Mouse (Mus musculus) limb, embryonic 14.5 days (tissue): Measurements from ENCODE around the gene Pdss2. TPM values are rescaled to one million over a fixed set of nuclear protein-coding genes. Genes with fewer than 3 reads are reported as not detected.
"Not testable (repeated sequence)": the region's sequence is repeated elsewhere in the genome, so short reads cannot be mapped to it uniquely, and the experiment has no call there.

Experiments used
- ATAC-seq: fragments of 200-750 bp; cut with Nextera tagmentation; 2 replicates; pipeline ENCODE4 v1.8.0; 2017; ENCODE audit warnings: low read depth, moderate number of reproducible peaks, moderate TSS enrichment; ENCODE audit not compliant: low FRiP score
- DNase-seq: peaks from one replicate; pipeline ENCODE4 v3.0.0-alpha.2; 2015; ENCODE audit warnings: low spot score
- H3K27ac ChIP-seq: fragments of 300-500 bp; sonication (generic); replicated peaks from 2 replicates; pipeline ENCODE4 v1.5.1; 2014; ENCODE audit warnings: low read depth, mild to moderate bottlenecking, low read length, moderate library complexity, mixed read lengths
- H3K27me3 ChIP-seq: fragments of 300-500 bp; sonication (generic); 2 replicates; pipeline ENCODE4 v1.6.1; 2014; ENCODE audit warnings: low read length, mixed read lengths; ENCODE audit not compliant: control insufficient read depth, insufficient read depth
- H3K36me3 ChIP-seq: fragments of 300-500 bp; sonication (generic); 2 replicates; pipeline ENCODE4 v1.6.1; 2014; ENCODE audit warnings: mild to moderate bottlenecking, low read length, moderate library complexity, mixed read lengths; ENCODE audit not compliant: control insufficient read depth, insufficient read depth
- H3K4me1 ChIP-seq: fragments of 300-500 bp; sonication (generic); 2 replicates; pipeline ENCODE4 v1.6.1; 2014; ENCODE audit warnings: antibody characterized with exemption, low read length, mixed read lengths; ENCODE audit not compliant: control insufficient read depth, insufficient read depth
- H3K4me2 ChIP-seq: fragments of 300-500 bp; sonication (generic); replicated peaks from 2 replicates; pipeline ENCODE4 v1.6.1; 2014; ENCODE audit warnings: low read depth, mild to moderate bottlenecking, low read length, moderate library complexity; ENCODE audit not compliant: severe bottlenecking
- H3K4me3 ChIP-seq: fragments of 300-500 bp; sonication (generic); replicated peaks from 2 replicates; pipeline ENCODE4 v1.5.1; 2014; ENCODE audit warnings: low read length
- H3K9ac ChIP-seq: fragments of 300-500 bp; sonication (generic); 2 replicates; pipeline ENCODE4 v1.6.1; 2014; ENCODE audit warnings: mild to moderate bottlenecking, low read depth, low read length, moderate library complexity; ENCODE audit not compliant: severe bottlenecking
- H3K9me3 ChIP-seq: fragments of 300-500 bp; sonication (generic); 2 replicates; pipeline ENCODE4 v1.6.1; 2016; ENCODE audit warnings: low read length; ENCODE audit not compliant: control insufficient read depth
- POLR2A ChIP-seq: fragments of 200-500 bp; IDR thresholded peaks from 2 replicates; pipeline ENCODE4 v1.8.0; 2012; ENCODE audit warnings: inconsistent platforms, mild to moderate bottlenecking, moderate library complexity, borderline replicate concordance; ENCODE audit not compliant: insufficient read depth, insufficient read length; ENCODE audit errors: extremely low read depth
- WGBS: fragments of 180-500 bp; shearing (Covaris S2); extraction: QIAGEN DNeasy Blood & Tissue Kit; methylation state at CpG from one replicate; pipeline ENCODE4 v1.1.7; 2014; 5-methylcytosine and 5-hydroxymethylcytosine counted together
- polyA plus RNA-seq, 2 experiments: library from polyadenylated mRNA; depleted of rRNA in 1 of 2; stranded (reverse) in 1 of 2; unstranded in 1 of 2; fragments of >200 nt; fragmentation: Nextera tagmentation in 1 of 2; extraction: Ambion mirVana in 1 of 2; gene quantifications; 2 replicates each; pipeline versions ENCODE4 v1.2.1 to v1.2.3; 2012 to 2014

Pdss2 gene
- polyA plus RNA-seq, 2 experiments: 8.8 to 10.1 TPM

DNA sequence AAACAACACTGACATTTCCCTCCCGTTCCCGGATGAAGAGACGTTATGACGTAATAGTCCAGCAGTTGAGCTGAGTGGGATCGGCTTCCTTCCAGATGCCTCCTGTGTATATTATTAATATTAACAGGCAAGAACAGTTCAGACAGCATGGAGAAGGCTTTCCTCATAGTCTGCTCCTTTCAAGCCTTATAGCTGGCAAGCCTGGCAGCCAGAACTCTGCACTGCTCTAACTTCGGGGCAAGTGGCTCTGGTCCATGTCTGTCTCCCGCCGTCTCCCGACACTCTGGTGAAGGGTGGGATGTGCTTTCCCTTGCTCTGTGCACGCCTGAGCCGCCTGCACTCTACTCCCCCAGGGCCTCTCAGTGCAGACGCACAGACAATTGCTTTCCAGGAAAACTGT is 185.6 kb downstream of the Pdss2 start:
- Histone ChIP-seq H3K36me3 (no peaks in the 10 kb centered on the region), H3K27ac (no peak overlapping the region), H3K27me3 (no peaks in the 10 kb centered on the region), H3K4me1 (0 out of 2 replicates have a peak, but pooled peaks cover 3% of the 10 kb centered on the region), H3K4me3 (no peak overlapping the region), H3K9me3 (no peaks in the 10 kb centered on the region), H3K9ac (no peak overlapping the region), H3K4me2 (no peak overlapping the region)
- no peak for TF ChIP-seq POLR2A
- DNase-seq (no peak), ATAC-seq (no peak)
- 68% methylated on average over 12 of the region's 12 CpGs for WGBS

DNA sequence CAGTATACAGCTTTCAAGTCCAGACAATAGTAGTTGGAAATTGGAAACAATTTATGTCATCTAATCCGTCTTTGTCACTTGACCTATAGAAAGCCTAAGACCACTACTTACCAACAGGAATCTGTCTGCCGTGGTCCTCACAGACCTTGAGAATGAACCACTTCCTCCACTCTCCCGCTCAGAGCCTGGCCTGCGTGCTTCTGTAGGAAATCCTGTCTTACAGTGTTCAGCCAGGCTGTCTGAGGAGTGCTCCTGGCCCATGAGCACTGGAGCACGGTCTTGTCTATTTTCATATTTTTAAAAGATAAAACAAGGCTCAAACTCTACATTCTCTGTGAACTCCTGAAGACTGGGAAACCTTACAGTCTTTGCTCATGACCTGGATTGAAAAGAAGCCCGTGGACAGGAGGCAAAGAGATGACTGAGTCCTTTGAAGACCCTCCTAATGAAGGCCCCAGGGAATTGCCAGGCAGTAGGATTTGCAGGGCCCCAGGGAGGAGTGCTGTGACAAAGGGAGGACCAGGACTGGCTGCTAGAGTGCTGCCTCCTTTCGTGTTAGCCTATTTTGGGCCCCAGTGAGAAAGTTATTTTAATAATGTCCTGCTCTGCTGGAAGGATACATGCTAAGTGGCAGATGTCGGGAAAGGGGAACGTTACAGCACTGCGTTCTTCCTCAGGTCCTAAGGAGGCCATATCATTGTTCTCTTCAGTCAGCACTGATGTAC is 188.4 kb downstream of the Pdss2 start:
- Histone ChIP-seq H3K4me1 (0 out of 2 replicates have a peak, but pooled peaks cover 3% of the 10 kb centered on the region), H3K27ac (no peak overlapping the region), H3K4me2 (no peak overlapping the region), H3K36me3 (no peaks in the 10 kb centered on the region), H3K9ac (no peak overlapping the region), H3K9me3 (no peaks in the 10 kb centered on the region), H3K27me3 (no peaks in the 10 kb centered on the region), H3K4me3 (no peak overlapping the region)
- 70% methylated on average over 10 of the region's 10 CpGs for WGBS
- no peak for ATAC-seq
- no peak for TF ChIP-seq POLR2A
- no peak for DNase-seq

DNA sequence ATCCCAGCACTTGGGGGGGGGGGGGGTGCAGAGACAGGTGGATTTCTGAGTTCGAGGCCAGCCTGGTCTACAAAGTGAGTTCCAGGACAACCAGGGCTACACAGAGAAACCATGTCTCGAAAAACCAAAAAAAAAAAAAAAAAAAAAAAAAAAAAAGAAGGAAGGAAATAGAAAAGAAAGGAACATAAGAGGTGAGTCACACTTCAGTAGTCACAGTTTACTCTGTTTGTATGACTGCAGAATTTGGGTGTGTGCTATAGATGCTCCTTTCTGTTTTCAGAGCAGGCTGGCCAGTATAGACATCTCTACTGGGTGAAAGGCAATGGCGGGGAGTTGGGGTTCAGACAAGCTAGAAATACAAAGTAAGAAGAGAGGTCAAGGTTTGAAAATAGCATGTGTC is 189.9 kb downstream of the Pdss2 start:
- H3K9me3 ChIP-seq, H3K4me2 ChIP-seq, H3K9ac ChIP-seq, H3K4me3 ChIP-seq, ATAC-seq, DNase-seq, H3K27me3 ChIP-seq, H3K4me1 ChIP-seq, H3K27ac ChIP-seq, H3K36me3 ChIP-seq: not testable (repeated sequence)
- 96% methylated on average over 3 of the region's 3 CpGs for WGBS

DNA sequence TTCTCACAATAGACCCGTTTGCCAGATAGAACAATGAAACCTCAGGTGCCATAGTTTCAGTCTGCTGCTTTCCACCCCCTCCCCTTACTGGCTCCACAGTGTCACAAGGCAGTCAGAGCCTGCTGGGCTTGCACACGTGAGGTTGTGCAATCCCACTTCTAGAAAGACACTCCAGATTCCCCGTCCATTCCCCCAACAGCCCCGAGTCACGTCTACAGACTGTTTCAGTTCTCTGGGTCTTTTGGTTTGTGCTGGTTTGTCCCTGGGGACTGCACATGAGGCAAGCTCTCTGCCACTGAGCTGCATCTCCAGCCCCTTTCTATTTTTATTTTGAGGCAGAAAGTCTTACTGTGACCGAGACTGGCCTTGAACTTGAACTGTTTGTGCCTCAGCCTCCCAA is 196.1 kb downstream of the Pdss2 start:
- no peaks in the 10 kb centered on the region for H3K4me1 ChIP-seq
- no peaks in the 10 kb centered on the region for H3K36me3 ChIP-seq
- no peak for TF ChIP-seq POLR2A
- H3K27ac ChIP-seq: no peak overlapping the region
- no peak overlapping the region for H3K4me2 ChIP-seq
- H3K9ac ChIP-seq: no peak overlapping the region
- no peak for DNase-seq
- whole genome bisulfite sequencing: 89% methylated on average over 6 of the region's 6 CpGs
- no peak overlapping the region for H3K4me3 ChIP-seq
- no peaks in the 10 kb centered on the region for H3K9me3 ChIP-seq
- no peaks in the 10 kb centered on the region for H3K27me3 ChIP-seq
- ATAC-seq: no peak

DNA sequence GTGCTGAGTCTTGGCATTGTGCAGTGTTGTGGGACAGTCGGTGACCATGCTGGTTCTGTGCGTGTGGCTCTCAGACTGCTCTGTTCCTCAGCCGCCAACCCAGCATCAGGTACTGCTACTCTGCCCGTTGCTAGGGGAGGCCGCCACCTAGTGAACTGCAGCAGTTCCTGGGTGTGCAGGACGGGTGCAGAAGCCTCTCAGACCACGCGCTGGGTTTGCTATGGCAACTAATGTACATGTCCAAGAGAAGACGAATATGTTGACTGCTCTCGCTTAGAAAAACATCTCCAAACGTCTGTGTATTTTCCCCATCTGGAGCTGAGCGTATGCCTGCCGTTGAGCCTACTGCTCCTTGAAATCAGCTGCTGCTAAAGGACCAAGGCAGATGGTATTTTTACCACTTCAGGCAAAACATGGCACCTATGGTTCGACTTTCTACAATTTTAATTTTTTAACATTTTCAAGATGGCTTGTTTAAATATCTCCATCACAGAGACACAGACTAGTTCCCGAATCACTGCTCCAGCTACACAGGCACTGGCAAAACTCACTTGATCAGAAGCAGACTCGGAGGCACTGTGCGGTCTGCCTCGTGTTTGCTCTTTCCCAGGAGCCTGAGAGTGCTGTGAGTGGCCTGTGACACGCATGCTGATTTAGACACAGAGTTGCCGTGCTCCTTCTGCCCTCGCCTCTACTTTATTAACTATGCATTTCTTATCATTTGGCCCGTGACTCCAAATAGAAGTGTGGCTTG is 199.6 kb downstream of the Pdss2 start:
- no peak overlapping the region for H3K4me3 ChIP-seq
- WGBS: 64% methylated on average over 22 of the region's 22 CpGs
- H3K27ac ChIP-seq: no peak overlapping the region
- H3K4me2 ChIP-seq: no peak overlapping the region
- DNase-seq (no peak), ATAC-seq (no peak)
- H3K9me3 ChIP-seq: no peaks in the 10 kb centered on the region
- TF ChIP-seq POLR2A: no peak
- H3K4me1 ChIP-seq: no peaks in the 10 kb centered on the region
- H3K9ac ChIP-seq: no peak overlapping the region
- H3K27me3 ChIP-seq: no peaks in the 10 kb centered on the region
- H3K36me3 ChIP-seq: no peaks in the 10 kb centered on the region
